Mouse (Mus musculus) hindbrain, embryonic 12.5 days (tissue): Measurements from ENCODE around the gene Imp4. TPM values are rescaled to one million over a fixed set of nuclear protein-coding genes. Genes with fewer than 3 reads are reported as not detected.
A peak's percentile ranks its signal among the peaks of the same experiment; 100 is the strongest.
"Not testable (repeated sequence)": the region's sequence is repeated elsewhere in the genome, so short reads cannot be mapped to it uniquely, and the experiment has no call there.

Experiments
- ATAC-seq: fragments of 200-750 bp; cut with Nextera tagmentation; 2 replicates; pipeline ENCODE4 v1.8.0; 2017; ENCODE audit warnings: moderate TSS enrichment; ENCODE audit not compliant: low FRiP score
- H3K27ac ChIP-seq: fragments of 300-500 bp; sonication (generic); 2 replicates; pipeline ENCODE4 v1.5.1; 2016; ENCODE audit warnings: mild to moderate bottlenecking
- H3K27me3 ChIP-seq: fragments of 300-500 bp; sonication (generic); 2 replicates; pipeline ENCODE4 v1.6.1; 2016; ENCODE audit warnings: mild to moderate bottlenecking
- H3K36me3 ChIP-seq: fragments of 300-500 bp; sonication (generic); 2 replicates; pipeline ENCODE4 v1.6.1; 2016; ENCODE audit warnings: mild to moderate bottlenecking
- H3K4me1 ChIP-seq: fragments of 300-500 bp; sonication (generic); 2 replicates; pipeline ENCODE4 v1.6.1; 2016
- H3K4me2 ChIP-seq: fragments of 300-500 bp; sonication (generic); replicated peaks from 2 replicates; pipeline ENCODE4 v1.6.1; 2016; ENCODE audit warnings: mild to moderate bottlenecking
- H3K4me3 ChIP-seq: fragments of 300-500 bp; sonication (generic); 2 replicates; pipeline ENCODE4 v1.5.1; 2016; ENCODE audit warnings: mild to moderate bottlenecking
- H3K9ac ChIP-seq: fragments of 300-500 bp; sonication (generic); 2 replicates; pipeline ENCODE4 v1.6.1; 2016; ENCODE audit warnings: mild to moderate bottlenecking, moderate library complexity
- H3K9me3 ChIP-seq: fragments of 300-500 bp; sonication (generic); replicated peaks from 2 replicates; pipeline ENCODE4 v1.6.1; 2016; ENCODE audit warnings: mild to moderate bottlenecking
- WGBS: fragments of 180-500 bp; shearing (Covaris S2); methylation state at CpG from one replicate; pipeline ENCODE4 v1.1.7; 2016; 5-methylcytosine and 5-hydroxymethylcytosine counted together
- polyA plus RNA-seq: library from polyadenylated mRNA; unstranded; fragments of >200 nt; fragmentation: Nextera tagmentation; extraction: Ambion mirVana; gene quantifications from 2 replicates; pipeline ENCODE4 v1.2.1, GENCODE M21; 2016

Imp4 gene
- polyA plus RNA-seq, 1 experiment from 2014 or later: 69.7 TPM

GRCm38 (mm10) chr1:34435371-34436120, 4.1 kb upstream of the Imp4 start:
- H3K9me3 ChIP-seq: peaks cover 15% of the 10 kb centered on the region
- H3K27me3 ChIP-seq: no peaks in the 10 kb centered on the region
- WGBS: 34% methylated on average over 8 of the region's 8 CpGs
- peak overlapping the region; percentile 69 for H3K4me2 ChIP-seq
- peaks cover 20% of the 10 kb centered on the region for H3K4me1 ChIP-seq
- peak overlapping the region; percentile 89 for H3K27ac ChIP-seq
- peaks cover 16% of the 10 kb centered on the region for H3K36me3 ChIP-seq
- H3K4me3 ChIP-seq: peak overlapping the region; percentile 55
- H3K9ac ChIP-seq: peak overlapping the region; percentile 68
- no peak for ATAC-seq

- WGBS: 86% methylated on average over 3 of the region's 3 CpGs
Measured at GRCm38 (mm10) chr1:34436374-34436773, 3.3 kb upstream of the Imp4 start.

GRCm38 (mm10) chr1:34437366-34437765, 2.3 kb upstream of the Imp4 start:
- not testable (repeated sequence) for H3K4me3 ChIP-seq, H3K27me3 ChIP-seq, H3K9ac ChIP-seq, H3K27ac ChIP-seq, H3K4me2 ChIP-seq, ATAC-seq, H3K9me3 ChIP-seq
- Histone ChIP-seq H3K36me3 (peaks cover 10% of the 10 kb centered on the region), H3K4me1 (peaks cover 29% of the 10 kb centered on the region)
- WGBS: 94% methylated on average over 8 of the region's 8 CpGs

More at GRCm38 (mm10) chr1:34436374-34436773, 3.3 kb upstream of the Imp4 start:
- H3K9ac ChIP-seq: no peak overlapping the region
- ATAC-seq: no peak
- H3K27me3 ChIP-seq: no peaks in the 10 kb centered on the region
- no peak overlapping the region for H3K4me3 ChIP-seq
- peaks cover 12% of the 10 kb centered on the region for H3K36me3 ChIP-seq
- H3K27ac ChIP-seq: no peak overlapping the region
- no peak overlapping the region for H3K4me2 ChIP-seq
- peaks cover 7% of the 10 kb centered on the region for H3K9me3 ChIP-seq
- H3K4me1 ChIP-seq: peaks cover 26% of the 10 kb centered on the region

GRCm38 (mm10) chr1:34438381-34439051, 1.1 kb upstream of the Imp4 start:
- no peak overlapping the region for H3K27ac ChIP-seq
- 45% methylated on average over 16 of the region's 20 CpGs for WGBS
- H3K4me3 ChIP-seq: peak overlapping the region; percentile 69
- peaks cover 25% of the 10 kb centered on the region for H3K4me1 ChIP-seq
- peaks cover 20% of the 10 kb centered on the region for H3K36me3 ChIP-seq
- ATAC-seq: no peak
- peak overlapping the region; percentile 55 for H3K9ac ChIP-seq
- peak overlapping the region; percentile 72 for H3K4me2 ChIP-seq
- H3K27me3 ChIP-seq: no peaks in the 10 kb centered on the region
- no peaks in the 10 kb centered on the region for H3K9me3 ChIP-seq

GRCm38 (mm10) chr1:34439961-34440630, 445 bp downstream of the Imp4 start:
- Histone ChIP-seq H3K4me2 (peak overlapping the region; percentile 65), H3K36me3 (peaks cover 36% of the 10 kb centered on the region), H3K9ac (peak overlapping the region; percentile 58), H3K4me1 (peaks cover 18% of the 10 kb centered on the region), H3K9me3 (no peaks in the 10 kb centered on the region), H3K27ac (peak overlapping the region; percentile 70), H3K27me3 (no peaks in the 10 kb centered on the region), H3K4me3 (peak overlapping the region; percentile 69)
- peak; percentile 33; the same call in 1 of the 2 replicates for ATAC-seq
- 9% methylated on average over 31 of the region's 31 CpGs for WGBS

GRCm38 (mm10) chr1:34443124-34443523, 3.5 kb downstream of the Imp4 start:
- Histone ChIP-seq H3K4me2 (no peak overlapping the region), H3K4me3 (no peak overlapping the region), H3K36me3 (peaks cover 42% of the 10 kb centered on the region), H3K27me3 (no peaks in the 10 kb centered on the region), H3K9me3 (no peaks in the 10 kb centered on the region), H3K9ac (no peak overlapping the region), H3K27ac (no peak overlapping the region), H3K4me1 (peaks cover 18% of the 10 kb centered on the region)
- WGBS: 95% methylated on average over 6 of the region's 6 CpGs
- no peak for ATAC-seq

GRCm38 (mm10) chr1:34458431-34458830, 18.8 kb downstream of the Imp4 start:
- no peak for ATAC-seq
- H3K36me3 ChIP-seq: no peaks in the 10 kb centered on the region
- WGBS: 32% methylated on average over 8 of the region's 8 CpGs

GRCm38 (mm10) chr1:34459284-34460060, 19.8 kb downstream of the Imp4 start, which contains the start of gene Ptpn18:
TSS of gene Ptpn18 (plus strand) at chr1:34459762.
- Histone ChIP-seq H3K4me3 (peak within 1 kb of the TSS; percentile 53), H3K9ac (peak within 1 kb of the TSS; percentile 58), H3K27ac (no peak within 1 kb of the TSS), H3K4me1 (peaks cover 4% of the 10 kb centered on the region; the same call in 1 of the 2 replicates), H3K36me3 (no peaks in the 10 kb centered on the region), H3K27me3 (peaks cover 65% of the 10 kb centered on the region), H3K4me2 (peak within 1 kb of the TSS; percentile 92), H3K9me3 (no peaks in the 10 kb centered on the region)
- ATAC-seq: peak; percentile 94
- WGBS: under 1% methylated on average over 48 of the region's 48 CpGs

More at GRCm38 (mm10) chr1:34458431-34458830, 18.8 kb downstream of the Imp4 start:
- Histone ChIP-seq H3K4me1 (peaks cover 4% of the 10 kb centered on the region; the same call in 1 of the 2 replicates), H3K9ac (no peak overlapping the region), H3K4me2 (no peak overlapping the region), H3K27ac (no peak overlapping the region), H3K4me3 (no peak overlapping the region), H3K9me3 (no peaks in the 10 kb centered on the region), H3K27me3 (peaks cover 65% of the 10 kb centered on the region)

- 4% methylated on average over 15 of the region's 15 CpGs for WGBS
- Histone ChIP-seq H3K9me3 (no peaks in the 10 kb centered on the region), H3K9ac (peak overlapping the region; percentile 58), H3K4me1 (peaks cover 4% of the 10 kb centered on the region; the same call in 1 of the 2 replicates), H3K27ac (no peak overlapping the region), H3K4me3 (peak overlapping the region; percentile 53), H3K36me3 (no peaks in the 10 kb centered on the region), H3K4me2 (peak overlapping the region; percentile 92), H3K27me3 (peaks cover 65% of the 10 kb centered on the region)
- ATAC-seq: no peak
Measured at GRCm38 (mm10) chr1:34460061-34460441, 20.4 kb downstream of the Imp4 start.

GRCm38 (mm10) chr1:34462766-34463165, 23.1 kb downstream of the Imp4 start:
- Histone ChIP-seq H3K4me3 (no peak overlapping the region), H3K9me3 (no peaks in the 10 kb centered on the region), H3K9ac (no peak overlapping the region), H3K27ac (no peak overlapping the region), H3K4me2 (no peak overlapping the region), H3K4me1 (peaks cover 4% of the 10 kb centered on the region; the same call in 1 of the 2 replicates), H3K27me3 (peaks cover 50% of the 10 kb centered on the region), H3K36me3 (no peaks in the 10 kb centered on the region)
- no peak for ATAC-seq
- 11% methylated on average over 7 of the region's 7 CpGs for WGBS

GRCm38 (mm10) chr1:34464310-34464817, 24.7 kb downstream of the Imp4 start:
- 0 out of 2 replicates have a peak, but pooled peaks cover 4% of the 10 kb centered on the region for H3K4me1 ChIP-seq
- peaks cover 34% of the 10 kb centered on the region for H3K27me3 ChIP-seq
- H3K27ac ChIP-seq: no peak overlapping the region
- H3K36me3 ChIP-seq: no peaks in the 10 kb centered on the region
- no peak overlapping the region for H3K4me2 ChIP-seq
- no peak overlapping the region for H3K9ac ChIP-seq
- ATAC-seq: no peak
- 87% methylated on average over 8 of the region's 8 CpGs for WGBS
- no peaks in the 10 kb centered on the region for H3K9me3 ChIP-seq
- no peak overlapping the region for H3K4me3 ChIP-seq
